Mouse (Mus musculus) megakaryocyte, adult 5-6 weeks (primary cell): ENCODE measurements around the gene Rem2. TPM values are rescaled to one million over a fixed set of nuclear protein-coding genes. Genes with fewer than 3 reads are reported as not detected.
A peak's percentile ranks its signal among the peaks of the same experiment; 100 is the strongest.

Experiments
- ATAC-seq: 2 replicates; pipeline ENCODE4 v1.8.0; 2016; ENCODE audit warnings: mild to moderate bottlenecking, inconsistent platforms; ENCODE audit not compliant: poor library complexity, severe bottlenecking
- total RNA-seq, 2 experiments: library from RNA; stranded (forward) in 1 of 2; stranded (reverse) in 1 of 2; fragments of 153-499, 151-499 nt in 1 of 2; fragments of 221-1000, 200-1000 nt in 1 of 2; gene quantifications; 2 replicates each; pipeline versions ENCODE4 v1.2.3 to v1.2.4; 2015 to 2017

Gene Rem2
- total RNA-seq, 2 experiments from 2014 or later: not detected

GRCm38 (mm10) chr14:54443196-54443595 lies 32.7 kb upstream of the Rem2 start:
- no peak for ATAC-seq

GRCm38 (mm10) chr14:54443712-54444618 lies 31.9 kb upstream of the Rem2 start:
- ATAC-seq: no peak

GRCm38 (mm10) chr14:54445476-54445875 lies 30.4 kb upstream of the Rem2 start:
- ATAC-seq: no peak

DNA sequence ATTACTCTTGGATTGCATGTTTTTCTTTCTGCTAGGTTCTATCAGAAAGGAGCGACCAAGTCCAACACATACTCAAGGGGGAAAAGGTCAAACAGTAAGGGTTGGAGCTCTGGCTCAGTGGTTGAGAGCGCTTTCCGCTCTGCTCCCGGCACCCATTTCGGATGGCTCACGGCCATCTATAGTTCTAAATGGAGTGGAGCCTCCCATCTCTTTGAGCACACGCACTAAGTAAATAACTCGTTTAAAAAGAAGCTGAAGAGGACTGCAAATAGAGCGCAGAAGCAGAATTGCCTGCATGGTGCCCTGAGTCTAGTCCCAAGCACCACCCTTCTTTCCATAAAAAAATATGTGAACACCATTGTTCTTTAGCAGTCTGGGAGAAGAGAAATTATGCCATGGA lies 22.3 kb upstream of the Rem2 start:
- ATAC-seq: no peak

- no peak for ATAC-seq
These were observed 21.0 kb upstream of the Rem2 start for GRCm38 (mm10) chr14:54454669-54455528.

- no peak for ATAC-seq
These were observed 17.9 kb upstream of the Rem2 start for GRCm38 (mm10) chr14:54457907-54458569.

- ATAC-seq: no peak
These were observed 13.8 kb upstream of the Rem2 start for GRCm38 (mm10) chr14:54462146-54462545.

DNA sequence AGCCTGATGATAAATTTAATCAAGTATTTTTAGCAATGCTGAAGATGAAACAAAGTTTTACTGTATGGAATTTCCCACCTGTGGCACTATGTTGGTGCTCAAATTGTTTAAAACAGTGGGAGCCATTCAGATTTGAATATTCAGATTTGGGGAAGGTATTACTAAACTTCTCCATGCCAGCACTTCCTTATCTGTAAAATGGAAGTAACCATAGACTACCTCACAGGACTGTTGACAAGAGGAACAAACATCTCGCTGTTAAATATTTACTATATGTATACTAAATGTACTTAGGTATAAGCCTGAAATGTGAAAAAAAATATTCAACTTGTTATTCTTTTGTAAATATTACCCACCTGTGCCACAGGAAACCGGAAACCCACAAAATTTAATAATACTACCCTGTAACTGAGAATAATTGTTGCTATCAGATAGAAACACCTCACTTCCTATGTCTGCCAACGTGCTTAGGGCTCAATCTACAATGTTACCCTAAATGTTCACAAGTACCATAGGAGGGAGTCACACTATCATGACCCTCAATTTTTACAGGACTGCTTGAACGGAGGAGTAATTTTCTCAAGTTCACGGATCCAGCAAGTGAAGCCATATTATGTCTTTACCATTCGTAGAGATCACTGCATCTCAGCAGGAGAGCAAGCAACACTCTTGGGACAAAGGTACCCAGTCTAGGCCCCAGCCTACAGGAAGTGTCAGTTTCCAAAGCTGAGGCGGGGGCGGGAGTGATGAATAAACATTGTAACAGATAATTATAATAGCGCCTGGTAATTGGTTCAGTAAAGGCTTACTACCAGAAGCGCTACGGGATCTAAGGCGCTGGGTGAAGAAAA lies 12.6 kb upstream of the Rem2 start:
- peak; percentile 54 for ATAC-seq

DNA sequence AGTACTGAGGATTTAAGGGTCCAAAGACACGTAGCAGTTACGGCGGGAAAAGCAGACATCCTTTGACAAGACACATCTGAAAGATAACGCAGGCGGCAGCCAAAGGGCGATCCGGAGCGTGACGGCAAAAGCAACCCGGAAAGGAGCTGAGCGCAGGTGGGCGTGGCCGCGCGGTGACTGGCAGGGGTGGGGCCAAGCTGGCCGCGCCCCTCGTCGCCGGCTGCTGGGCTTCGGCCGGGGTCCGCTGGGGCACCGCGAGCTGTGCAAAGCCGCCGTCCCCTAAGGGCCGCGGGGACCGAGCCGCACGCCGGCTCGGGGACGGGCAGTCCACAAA lies 12.0 kb upstream of the Rem2 start, which contains the start of gene Lrp10:
Gene Lrp10, plus strand, starts transcription at position 179 of the 334 bp plus-strand sequence.
- peak; percentile 89 for ATAC-seq

DNA sequence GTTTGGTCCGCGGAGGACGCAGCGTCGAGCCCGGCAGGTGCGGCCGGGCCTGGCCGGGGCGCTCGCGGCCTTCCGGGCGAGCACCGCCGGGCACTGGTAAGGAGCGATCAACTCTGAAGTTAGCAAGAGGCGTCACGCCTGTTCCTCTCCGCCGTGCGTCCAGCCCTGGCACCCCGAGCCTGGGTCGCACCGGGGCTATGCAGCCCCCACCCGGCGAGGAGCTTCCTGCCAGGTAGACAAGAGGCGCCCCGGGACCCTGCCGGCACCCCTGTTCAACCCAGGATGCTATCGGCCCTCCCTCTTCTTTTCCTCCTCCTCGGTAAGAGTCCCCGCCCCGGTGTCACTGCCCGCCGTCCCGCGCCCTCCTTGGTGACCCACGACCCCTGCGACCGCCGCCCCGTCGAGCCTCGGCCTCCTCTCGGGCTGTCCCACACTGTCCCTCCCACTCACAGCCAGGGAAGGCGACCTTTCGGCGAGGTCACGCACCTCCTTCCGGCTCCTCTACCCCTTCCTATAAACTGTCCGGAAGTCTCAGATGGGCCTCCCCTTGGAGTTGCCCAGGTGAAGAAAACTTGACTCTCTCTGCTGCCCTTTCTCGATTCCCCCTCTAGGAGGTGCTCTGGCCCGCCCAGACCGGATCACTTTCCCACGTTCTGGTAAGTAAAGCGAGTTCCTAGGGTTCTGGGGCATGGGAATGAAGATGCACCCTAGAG lies 11.5 kb upstream of the Rem2 start:
- ATAC-seq: peak; percentile 70

DNA sequence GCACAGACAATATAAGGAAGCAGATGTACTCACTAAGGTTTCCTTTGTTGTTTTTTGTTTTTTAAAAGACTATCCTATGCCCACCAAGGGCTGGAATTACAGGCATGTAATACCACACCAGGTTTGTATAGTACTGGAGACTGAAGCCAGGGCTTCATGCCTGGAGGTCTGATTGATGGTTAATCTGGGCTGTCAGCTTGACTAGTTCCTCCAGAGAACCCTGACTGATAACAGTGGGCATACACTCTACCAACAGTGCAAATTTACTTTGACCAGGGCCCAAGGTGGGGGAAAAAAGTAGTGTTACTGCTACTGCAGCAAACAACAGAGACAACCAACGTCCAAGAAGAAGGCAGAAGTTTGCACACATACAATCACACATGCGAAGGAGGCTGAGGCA lies 4.4 kb upstream of the Rem2 start:
- no peak for ATAC-seq

GRCm38 (mm10) chr14:54472671-54473070 lies 3.2 kb upstream of the Rem2 start:
- ATAC-seq: no peak

DNA sequence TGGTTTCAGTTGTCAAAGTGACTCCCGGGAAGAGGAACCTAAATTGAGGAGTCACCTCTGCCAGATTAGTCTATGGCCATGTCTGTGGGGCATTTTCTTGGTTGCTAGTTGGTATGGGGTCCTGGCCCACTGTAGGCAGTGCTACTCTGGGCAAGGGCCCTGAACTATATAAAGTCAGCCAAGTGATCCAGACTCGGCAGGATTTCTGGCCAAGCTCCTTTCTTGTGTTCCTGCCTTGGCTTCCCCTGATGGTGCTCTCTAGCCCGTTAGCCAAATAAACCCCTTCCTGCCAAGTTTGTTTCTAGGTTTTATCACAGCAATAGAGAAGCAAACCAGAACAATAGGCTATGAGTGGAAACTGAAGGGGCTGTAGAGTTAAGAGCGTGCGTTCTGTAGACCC lies 1.2 kb upstream of the Rem2 start:
- ATAC-seq: no peak

DNA sequence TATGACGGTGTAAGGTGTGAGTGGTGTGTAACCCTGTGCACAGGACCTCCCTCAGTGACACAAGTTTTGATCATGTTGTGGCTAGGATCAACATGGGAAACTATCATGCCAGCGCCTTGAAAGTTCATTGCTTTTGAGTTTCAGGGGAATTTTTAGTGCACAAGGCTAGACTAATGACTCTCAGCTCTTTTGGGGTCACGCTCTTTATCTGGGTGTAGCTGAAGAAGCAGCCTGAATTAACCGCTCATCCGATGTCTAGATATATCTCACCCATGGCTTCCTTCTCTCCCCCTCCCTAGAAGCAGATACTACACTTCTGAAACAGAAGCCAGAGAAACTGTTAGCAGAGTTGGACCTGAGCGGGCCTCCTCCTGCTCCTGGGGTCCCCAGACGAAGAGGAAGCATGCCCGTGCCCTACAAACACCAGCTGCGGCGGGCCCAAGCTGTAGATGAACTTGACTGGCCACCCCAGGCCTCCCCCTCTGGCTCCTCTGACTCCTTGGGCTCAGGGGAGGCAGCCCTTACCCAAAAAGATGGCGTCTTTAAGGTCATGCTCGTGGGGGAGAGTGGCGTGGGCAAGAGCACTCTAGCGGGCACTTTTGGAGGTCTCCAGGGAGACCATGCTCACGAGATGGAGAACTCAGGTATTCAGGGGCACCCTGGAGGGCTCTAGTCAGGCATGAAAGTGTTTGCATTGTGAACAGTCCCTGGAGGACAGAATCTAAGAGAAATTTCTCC lies 1.4 kb downstream of the Rem2 start:
- no peak for ATAC-seq

GRCm38 (mm10) chr14:54479451-54479920 lies 3.6 kb downstream of the Rem2 start:
- ATAC-seq: peak; percentile 14; the same call in 1 of the 2 replicates

- ATAC-seq: no peak
These were observed 4.8 kb downstream of the Rem2 start for GRCm38 (mm10) chr14:54480673-54481072.

DNA sequence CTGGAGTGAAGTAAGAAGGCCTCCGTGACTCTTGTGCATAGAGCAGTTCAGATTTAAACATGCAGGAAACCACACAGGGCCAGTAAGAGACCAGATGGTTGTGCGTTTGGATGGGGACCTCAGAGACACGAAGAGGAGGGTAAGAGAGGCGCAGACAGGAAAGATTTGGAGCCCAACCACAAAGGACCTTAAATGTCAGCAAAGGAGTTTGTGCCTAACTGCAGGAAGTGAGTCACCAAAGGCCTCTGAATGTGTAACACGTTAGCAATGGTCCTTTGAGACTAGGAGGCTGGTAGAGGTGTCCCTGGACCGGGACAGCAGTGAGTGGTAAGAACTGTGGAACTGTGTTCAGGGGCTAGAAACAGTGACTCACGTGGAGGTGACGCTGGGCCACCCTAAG lies 5.5 kb downstream of the Rem2 start:
- peak; percentile 38 for ATAC-seq

DNA sequence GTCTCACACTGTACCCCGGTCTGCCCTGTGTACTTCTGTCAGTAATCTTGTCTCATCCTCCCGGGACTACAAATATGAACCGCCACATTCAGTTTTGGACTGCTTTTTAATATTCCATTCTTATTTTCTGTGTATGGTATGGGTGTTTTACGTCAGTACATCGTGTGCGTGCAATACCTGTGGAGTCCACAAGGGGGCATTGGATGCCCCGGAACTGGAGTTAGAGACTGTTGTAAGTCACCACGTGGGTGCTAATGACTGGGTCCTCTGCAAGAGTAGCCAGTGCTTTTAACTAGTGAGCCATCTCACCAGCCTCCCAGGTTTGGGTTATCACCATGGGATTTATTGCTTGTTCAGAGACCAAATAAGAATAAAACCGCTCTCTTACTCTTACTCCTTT lies 6.6 kb downstream of the Rem2 start:
- ATAC-seq: peak; percentile 83

- ATAC-seq: no peak
These were observed 10.0 kb downstream of the Rem2 start for GRCm38 (mm10) chr14:54485899-54486298.
